Mouse (Mus musculus): ENCODE results near the gene Man1b1. TPM values are rescaled to one million over a fixed set of nuclear protein-coding genes. Genes with fewer than 3 reads are reported as not detected.

Man1b1 gene
- polyA plus RNA-seq, 1 experiment from 2014 or later: 50.3 TPM

GRCm38 (mm10) chr2:25354211-25354610, 22.1 kb downstream of the Man1b1 start:
- H3K27me3 ChIP-seq (replicated peaks): no peaks in the 10 kb centered on the region
- H3K27ac ChIP-seq: no peak overlapping the region
- ATAC-seq (replicated peaks): no peak
- peaks cover 25% of the 10 kb centered on the region for H3K4me1 ChIP-seq
- H3K4me3 ChIP-seq: no peak overlapping the region
- H3K9me3 ChIP-seq: no peaks in the 10 kb centered on the region
- H3K9ac ChIP-seq: no peak overlapping the region
- no peak overlapping the region for H3K4me2 ChIP-seq
- WGBS: 91% methylated on average over 6 of the region's 6 CpGs
- peaks cover 26% of the 10 kb centered on the region for H3K36me3 ChIP-seq (replicated peaks)

- peak; percentile 21 for ATAC-seq (replicated peaks)
- H3K9me3 ChIP-seq: no peaks in the 10 kb centered on the region
- H3K4me2 ChIP-seq: peak overlapping the region; percentile 74
- H3K4me3 ChIP-seq: peak overlapping the region; percentile 50
- no peak overlapping the region for H3K27ac ChIP-seq
- peaks cover 25% of the 10 kb centered on the region for H3K4me1 ChIP-seq
- no peaks in the 10 kb centered on the region for H3K27me3 ChIP-seq (replicated peaks)
- H3K36me3 ChIP-seq (replicated peaks): peaks cover 13% of the 10 kb centered on the region
- WGBS: 43% methylated on average over 18 of the region's 18 CpGs
- peak overlapping the region; percentile 4; the same call in 1 of the 2 replicates for H3K9ac ChIP-seq
These were observed 23.4 kb downstream of the Man1b1 start for GRCm38 (mm10) chr2:25355419-25356066.

GRCm38 (mm10) chr2:25356208-25357079, 24.3 kb downstream of the Man1b1 start, which contains the start of gene Dpp7:
Gene Dpp7 (minus strand): TSS chr2:25356359.
- H3K36me3 ChIP-seq (replicated peaks): peaks cover 4% of the 10 kb centered on the region
- peak within 1 kb of the TSS; percentile 50 for H3K4me3 ChIP-seq
- no peak within 1 kb of the TSS for H3K27ac ChIP-seq
- ATAC-seq (replicated peaks): peak; percentile 79
- peak within 1 kb of the TSS; percentile 40 for H3K9ac ChIP-seq
- 7% methylated on average over 13 of the region's 13 CpGs for WGBS
- no peaks in the 10 kb centered on the region for H3K27me3 ChIP-seq (replicated peaks)
- H3K9me3 ChIP-seq: no peaks in the 10 kb centered on the region
- H3K4me2 ChIP-seq: peak within 1 kb of the TSS; percentile 74
- peaks cover 25% of the 10 kb centered on the region for H3K4me1 ChIP-seq

GRCm38 (mm10) chr2:25359848-25360247, 27.7 kb downstream of the Man1b1 start:
- Histone ChIP-seq H3K36me3 (replicated peaks) (no peaks in the 10 kb centered on the region), H3K4me2 (no peak overlapping the region), H3K27me3 (replicated peaks) (peaks cover 14% of the 10 kb centered on the region), H3K4me1 (peaks cover 25% of the 10 kb centered on the region), H3K9me3 (no peaks in the 10 kb centered on the region), H3K9ac (no peak overlapping the region), H3K4me3 (no peak overlapping the region), H3K27ac (no peak overlapping the region)
- no peak for ATAC-seq (replicated peaks)
- WGBS: 81% methylated on average over 4 of the region's 4 CpGs

- 73% methylated on average over 13 of the region's 13 CpGs for WGBS
- Histone ChIP-seq H3K9ac (no peak overlapping the region), H3K4me1 (peaks cover 10% of the 10 kb centered on the region), H3K4me2 (no peak overlapping the region), H3K9me3 (no peaks in the 10 kb centered on the region), H3K27me3 (replicated peaks) (peaks cover 33% of the 10 kb centered on the region), H3K4me3 (no peak overlapping the region), H3K36me3 (replicated peaks) (no peaks in the 10 kb centered on the region), H3K27ac (no peak overlapping the region)
- no peak for ATAC-seq (replicated peaks)
These were observed 31.5 kb downstream of the Man1b1 start for GRCm38 (mm10) chr2:25363478-25364178.

- no peak overlapping the region for H3K4me3 ChIP-seq
- no peak overlapping the region for H3K27ac ChIP-seq
- no peaks in the 10 kb centered on the region for H3K9me3 ChIP-seq
- 88% methylated on average over 4 of the region's 4 CpGs for WGBS
- no peaks in the 10 kb centered on the region for H3K36me3 ChIP-seq (replicated peaks)
- peaks cover 36% of the 10 kb centered on the region for H3K27me3 ChIP-seq (replicated peaks)
- H3K9ac ChIP-seq: no peak overlapping the region
- H3K4me1 ChIP-seq: peaks cover 10% of the 10 kb centered on the region
- ATAC-seq (replicated peaks): no peak
- H3K4me2 ChIP-seq: peak overlapping the region; percentile 100; the same call in 1 of the 2 replicates
These were observed 32.2 kb downstream of the Man1b1 start for GRCm38 (mm10) chr2:25364313-25364712.

GRCm38 (mm10) chr2:25364761-25365090, 32.6 kb downstream of the Man1b1 start:
- peak; percentile 34; the same call in 1 of the 2 replicates for ATAC-seq (replicated peaks)
- peak overlapping the region; percentile 100 for H3K4me2 ChIP-seq
- H3K36me3 ChIP-seq (replicated peaks): no peaks in the 10 kb centered on the region
- H3K9me3 ChIP-seq: no peaks in the 10 kb centered on the region
- peaks cover 36% of the 10 kb centered on the region for H3K27me3 ChIP-seq (replicated peaks)
- 34% methylated on average over 9 of the region's 9 CpGs for WGBS
- H3K27ac ChIP-seq: no peak overlapping the region
- peak overlapping the region; percentile 57 for H3K4me3 ChIP-seq
- H3K9ac ChIP-seq: peak overlapping the region; percentile 63; the same call in 1 of the 2 replicates
- peaks cover 10% of the 10 kb centered on the region for H3K4me1 ChIP-seq

- WGBS: under 1% methylated on average over 54 of the region's 54 CpGs
- H3K27ac ChIP-seq: 0 out of 2 replicates have a peak within 1 kb of the TSS, but pooled peaks have one; percentile 38
- ATAC-seq (replicated peaks): peak; percentile 77
These were observed 33.1 kb downstream of the Man1b1 start, which contains the start of gene Uap1l1 for GRCm38 (mm10) chr2:25365091-25365761. Gene Uap1l1 (minus strand): TSS chr2:25365682.

GRCm38 (mm10) chr2:25369996-25370395, 37.9 kb downstream of the Man1b1 start:
- Histone ChIP-seq H3K27ac (no peak overlapping the region), H3K9ac (no peak overlapping the region), H3K27me3 (replicated peaks) (peaks cover 21% of the 10 kb centered on the region), H3K4me2 (no peak overlapping the region), H3K36me3 (replicated peaks) (no peaks in the 10 kb centered on the region), H3K4me3 (no peak overlapping the region), H3K9me3 (no peaks in the 10 kb centered on the region), H3K4me1 (peaks cover 28% of the 10 kb centered on the region)
- WGBS: 80% methylated on average over 3 of the region's 3 CpGs
- ATAC-seq (replicated peaks): no peak

More at GRCm38 (mm10) chr2:25365091-25365761, 33.1 kb downstream of the Man1b1 start, which contains the start of gene Uap1l1:
- Histone ChIP-seq H3K4me1 (peaks cover 10% of the 10 kb centered on the region), H3K27me3 (replicated peaks) (peaks cover 36% of the 10 kb centered on the region), H3K9me3 (no peaks in the 10 kb centered on the region), H3K9ac (peak within 1 kb of the TSS; percentile 63), H3K4me3 (peak within 1 kb of the TSS; percentile 57), H3K36me3 (replicated peaks) (no peaks in the 10 kb centered on the region), H3K4me2 (peak within 1 kb of the TSS; percentile 100)

- ATAC-seq (replicated peaks): peak; percentile 92
- peak within 1 kb of the TSS; percentile 54 for H3K4me3 ChIP-seq
- H3K27ac ChIP-seq: peak within 1 kb of the TSS; percentile 72
- no peaks in the 10 kb centered on the region for H3K36me3 ChIP-seq (replicated peaks)
- peak within 1 kb of the TSS; percentile 96 for H3K4me2 ChIP-seq
- H3K9me3 ChIP-seq: no peaks in the 10 kb centered on the region
- H3K9ac ChIP-seq: peak within 1 kb of the TSS; percentile 55
- under 1% methylated on average over 65 of the region's 65 CpGs for WGBS
- H3K4me1 ChIP-seq: peaks cover 21% of the 10 kb centered on the region
- peaks cover 4% of the 10 kb centered on the region; the same call in 1 of the 2 replicates for H3K27me3 ChIP-seq (replicated peaks)
These were observed 39.9 kb downstream of the Man1b1 start, which contains the start of gene Sapcd2 for GRCm38 (mm10) chr2:25371764-25372643. Gene Sapcd2 (plus strand): TSS chr2:25372321.
